Mouse (Mus musculus) mature B cell (primary cell): Measurements from ENCODE around the gene Rsl24d1.
"Not testable (repeated sequence)": the region's sequence is repeated elsewhere in the genome, so short reads cannot be mapped to it uniquely, and the experiment has no call there.

Experiments used
- in situ Hi-C: fragments of 300-500 bp; cut with MboI; formaldehyde crosslinking; loops from 2 replicates; pipeline ENCODE4 v1.14.3; 2019

The Rsl24d1 gene

DNA sequence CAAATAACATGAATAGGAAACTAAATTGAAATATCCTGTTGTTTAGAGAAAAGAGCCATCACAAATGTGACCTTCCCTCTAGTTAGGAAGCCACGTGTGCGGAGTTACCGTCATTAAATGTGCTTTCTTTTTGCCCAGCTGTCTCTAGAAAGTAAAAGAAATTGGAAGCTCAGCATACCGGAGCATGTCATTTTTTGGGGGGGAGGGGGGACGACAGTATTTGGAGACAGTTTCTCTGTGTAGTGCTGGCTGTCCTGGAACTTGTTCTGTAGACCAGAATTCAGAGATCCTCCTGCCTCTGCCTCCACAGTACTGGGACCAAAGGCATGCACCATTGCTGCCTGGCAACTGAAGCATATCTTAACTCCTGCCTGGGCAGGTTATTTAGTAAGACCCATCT lies 11.7 kb upstream of the Rsl24d1 start, which contains the start of gene Khdc3:
Gene Khdc3, plus strand, starts transcription at position 301 of the 400 bp plus-strand sequence.
- in situ Hi-C loops: no loop called here

DNA sequence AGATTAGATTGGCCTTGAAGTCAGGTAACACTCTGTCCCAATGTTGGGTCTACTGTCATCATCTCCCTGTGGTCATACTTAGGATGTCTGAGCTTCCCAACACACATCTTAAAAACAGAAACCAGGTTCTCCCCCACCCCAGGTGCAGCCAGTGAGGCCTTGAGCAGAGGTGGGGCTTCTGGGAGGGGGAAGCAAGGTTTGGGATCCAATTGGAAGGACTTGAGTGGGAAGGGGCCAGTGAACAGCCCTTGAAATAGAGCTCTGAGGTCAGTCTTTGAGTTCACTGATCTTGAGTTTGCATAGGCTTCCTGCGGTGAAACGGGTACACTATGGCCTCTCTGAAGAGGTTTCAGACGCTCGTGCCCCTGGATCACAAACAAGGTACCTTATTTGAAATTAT lies 11.0 kb upstream of the Rsl24d1 start, which contains the start of gene Gm20509:
Gene Gm20509, plus strand, starts transcription at position 290 of the 400 bp plus-strand sequence.
- in situ Hi-C loops: no loop called here

DNA sequence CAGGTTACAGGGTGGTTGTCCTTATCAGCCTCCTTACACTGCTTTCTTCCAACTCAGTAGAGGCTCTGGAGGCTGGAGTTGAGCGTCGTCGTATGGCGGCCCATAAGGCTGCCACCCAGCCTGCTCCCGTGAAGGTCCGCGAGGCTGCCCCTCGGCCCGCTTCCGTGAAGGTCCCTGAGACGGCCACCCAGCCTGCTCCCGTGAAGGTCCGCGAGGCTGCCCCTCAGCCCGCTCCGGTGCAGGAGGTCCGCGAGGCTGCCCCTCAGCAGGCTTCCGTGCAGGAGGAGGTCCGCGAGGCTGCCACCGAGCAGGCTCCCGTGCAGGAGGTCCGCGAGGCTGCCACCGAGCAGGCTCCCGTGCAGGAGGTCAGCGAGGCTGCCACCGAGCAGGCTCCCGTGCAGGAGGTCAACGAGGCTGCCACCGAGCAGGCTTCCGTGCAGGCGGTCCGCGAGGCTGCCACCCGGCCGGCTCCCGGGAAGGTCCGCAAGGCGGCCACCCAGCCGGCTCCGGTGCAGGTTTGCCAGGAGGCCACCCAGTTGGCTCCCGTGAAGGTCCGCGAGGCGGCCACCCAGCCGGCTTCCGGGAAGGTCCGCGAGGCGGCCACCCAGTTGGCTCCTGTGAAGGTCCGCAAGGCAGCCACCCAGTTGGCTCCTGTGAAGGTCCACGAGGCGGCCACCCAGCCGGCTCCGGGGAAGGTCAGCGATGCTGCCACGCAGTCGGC lies 9.9 kb upstream of the Rsl24d1 start:
- in situ Hi-C loops: no loop called here

DNA sequence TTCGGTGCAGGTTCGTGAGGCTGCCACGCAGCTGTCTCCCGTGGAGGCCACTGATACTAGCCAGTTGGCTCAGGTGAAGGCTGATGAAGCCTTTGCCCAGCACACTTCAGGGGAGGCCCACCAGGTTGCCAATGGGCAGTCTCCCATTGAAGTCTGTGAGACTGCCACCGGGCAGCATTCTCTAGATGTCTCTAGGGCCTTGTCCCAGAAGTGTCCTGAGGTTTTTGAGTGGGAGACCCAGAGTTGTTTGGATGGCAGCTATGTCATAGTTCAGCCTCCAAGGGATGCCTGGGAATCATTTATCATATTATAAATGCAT lies 9.4 kb upstream of the Rsl24d1 start:
- in situ Hi-C loops: no loop called here

DNA sequence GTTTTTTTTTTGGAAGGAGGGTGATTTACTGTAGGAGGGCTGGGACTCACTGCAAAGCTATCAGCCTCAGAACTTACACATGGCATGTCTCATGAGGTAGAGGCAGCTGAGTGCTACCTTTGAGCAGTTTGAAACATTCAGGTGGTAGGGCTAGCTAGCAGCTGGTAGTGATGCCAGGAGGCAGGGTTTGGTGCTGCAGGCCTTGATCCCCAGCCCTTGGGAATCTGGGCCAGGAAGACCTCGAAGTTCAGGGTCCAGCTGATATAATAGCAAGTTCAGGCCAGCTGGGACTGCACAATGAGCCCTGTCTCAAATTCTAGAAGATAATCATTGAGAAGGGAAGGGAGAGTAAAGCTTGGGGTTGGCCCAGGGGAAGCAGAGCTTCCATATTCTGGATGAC lies 8.1 kb upstream of the Rsl24d1 start:
- in situ Hi-C loops: no loop called here

DNA sequence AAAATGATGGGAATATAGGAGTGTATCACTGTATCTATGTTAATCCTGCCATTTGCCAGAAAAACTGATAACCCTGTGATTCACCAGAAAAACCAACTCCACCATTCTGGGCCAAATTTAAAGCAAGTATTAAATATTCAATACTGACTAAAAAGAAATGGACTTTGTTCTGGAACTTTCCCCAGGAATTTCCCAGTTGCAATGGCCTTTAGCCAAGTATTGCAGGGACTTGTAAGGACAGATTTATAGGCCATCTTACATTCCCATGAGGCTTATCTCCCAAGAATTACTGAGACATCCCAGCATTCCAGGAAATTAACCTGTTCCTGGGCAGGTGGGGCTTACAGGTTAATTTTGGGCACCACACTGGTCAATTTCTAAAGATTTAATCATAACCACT lies 7.5 kb upstream of the Rsl24d1 start:
- in situ Hi-C loops: no loop called here

DNA sequence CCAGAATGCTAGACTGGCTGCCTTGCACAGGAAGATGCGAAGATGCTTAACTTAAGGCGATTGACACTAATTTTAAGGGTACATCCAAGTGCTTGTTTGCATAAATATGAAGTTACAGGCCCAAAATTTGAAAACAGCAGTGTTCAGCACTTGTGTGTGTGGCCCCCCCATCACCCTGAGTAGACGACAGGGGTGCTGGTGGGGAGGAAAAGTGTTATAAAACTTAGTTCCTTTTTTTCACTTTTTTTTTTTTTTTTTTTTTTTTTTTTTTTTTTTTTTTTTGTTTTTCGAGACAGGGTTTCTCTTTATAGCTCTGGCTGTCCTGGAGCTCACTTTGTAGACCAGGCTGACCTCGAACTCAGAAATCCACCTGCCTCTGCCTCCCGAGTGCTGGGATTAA lies 3.5 kb downstream of the Rsl24d1 start:
- in situ Hi-C loops: not testable (repeated sequence)

DNA sequence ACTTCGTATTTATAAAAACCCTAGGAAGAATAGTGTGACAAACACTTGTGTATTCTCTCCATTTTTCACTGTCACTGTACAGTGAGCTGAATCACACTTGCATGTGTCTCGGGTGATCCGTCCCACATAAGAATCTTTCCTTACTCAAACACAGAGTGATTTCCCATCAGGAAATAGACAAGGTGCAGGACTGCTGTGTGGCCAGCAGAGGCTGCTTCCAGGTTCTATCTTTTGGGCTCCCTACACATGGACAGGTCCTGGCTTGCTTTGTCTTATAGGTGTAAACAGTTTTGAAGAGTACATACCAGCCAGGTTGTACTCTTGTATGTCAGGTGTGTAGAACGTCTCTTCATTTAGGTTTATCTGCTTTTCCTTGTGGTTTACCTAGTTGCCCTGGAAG lies 4.8 kb downstream of the Rsl24d1 start:
- in situ Hi-C loops: no loop called here

DNA sequence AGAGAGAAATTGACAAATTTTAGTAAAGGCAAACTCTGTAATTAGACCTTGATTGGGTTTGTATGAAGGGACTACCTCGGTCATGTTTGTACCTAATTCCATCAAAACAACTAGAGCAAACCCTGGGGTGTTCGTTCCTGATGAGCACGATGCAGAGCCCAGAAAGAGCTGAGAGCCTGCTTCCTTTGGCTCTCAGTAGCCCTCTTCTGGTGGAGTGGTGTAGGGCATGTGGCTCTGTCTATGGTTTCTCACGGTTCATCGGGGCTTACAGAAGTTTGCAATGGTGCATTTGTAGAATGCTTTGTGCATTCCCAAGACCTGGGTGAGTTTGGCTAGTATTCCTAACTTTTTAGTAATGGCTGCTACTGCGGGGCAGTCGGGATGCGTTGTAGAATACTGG lies 8.5 kb downstream of the Rsl24d1 start:
- in situ Hi-C loops: no loop called here

DNA sequence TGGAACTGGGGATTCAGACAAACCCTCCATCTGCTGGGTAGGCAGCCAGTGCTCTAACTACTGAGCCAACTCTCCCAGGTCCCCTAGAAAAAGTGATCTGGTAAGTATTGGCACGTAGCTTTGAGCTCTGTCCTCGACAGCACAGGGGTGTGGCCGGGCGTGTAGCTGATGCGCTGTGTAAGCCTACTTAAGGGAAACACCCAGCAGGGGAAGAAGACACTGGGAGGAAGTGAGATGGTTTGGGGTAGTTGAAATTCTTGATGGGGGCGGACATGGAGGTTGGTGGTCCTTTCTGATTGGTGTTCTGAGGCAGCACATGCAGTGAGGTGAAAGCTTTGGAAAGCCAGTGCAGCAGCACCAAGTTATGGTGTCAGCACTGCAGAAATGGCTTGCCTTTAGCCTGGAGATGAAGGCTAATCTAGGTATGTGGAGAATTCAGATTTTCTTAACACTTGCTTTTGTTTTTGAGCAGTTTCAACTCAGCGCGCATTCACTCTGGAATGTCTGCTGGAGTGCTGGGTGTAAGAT lies 11.9 kb downstream of the Rsl24d1 start:
- in situ Hi-C loops: no loop called here

DNA sequence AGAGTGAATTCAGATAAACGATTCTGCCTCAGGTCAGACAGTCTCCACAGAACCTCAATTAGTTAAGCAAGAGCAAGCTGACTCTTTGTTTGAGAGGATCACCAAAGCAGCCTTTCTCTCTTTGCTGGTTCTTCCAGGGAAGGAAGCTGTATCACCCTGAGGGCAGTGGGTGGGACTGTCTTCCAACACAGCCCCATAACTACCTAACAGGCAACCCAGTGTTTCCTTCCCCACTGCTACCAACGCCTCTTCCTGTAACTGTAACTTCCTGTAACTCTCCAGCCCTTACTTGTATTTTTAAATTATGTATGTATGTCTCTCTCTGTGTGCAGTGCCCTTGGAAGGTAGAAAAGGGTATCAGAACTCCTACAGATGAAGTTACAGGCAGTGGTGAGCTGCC lies 14.2 kb downstream of the Rsl24d1 start:
- in situ Hi-C loops: no loop called here

DNA sequence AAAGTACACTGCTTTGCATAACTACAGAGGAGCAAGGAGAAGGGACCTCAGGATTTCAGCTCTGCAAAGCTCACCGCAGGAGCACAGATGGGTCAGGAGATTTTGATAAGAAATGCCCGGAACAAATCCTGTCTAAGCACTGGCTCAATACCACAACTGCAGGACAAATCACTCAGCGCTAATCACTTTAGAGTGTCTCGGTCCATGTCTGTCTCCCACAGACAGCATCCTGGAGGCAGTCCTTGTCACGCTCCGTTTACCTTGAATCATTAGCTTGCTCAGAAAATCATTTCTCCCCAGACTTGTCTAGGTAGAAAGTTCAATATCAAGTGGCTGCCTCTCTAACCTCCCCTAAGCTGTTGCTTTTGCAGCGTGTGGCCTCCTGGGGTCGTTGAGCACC lies 16.6 kb downstream of the Rsl24d1 start:
- in situ Hi-C loops: no loop called here

DNA sequence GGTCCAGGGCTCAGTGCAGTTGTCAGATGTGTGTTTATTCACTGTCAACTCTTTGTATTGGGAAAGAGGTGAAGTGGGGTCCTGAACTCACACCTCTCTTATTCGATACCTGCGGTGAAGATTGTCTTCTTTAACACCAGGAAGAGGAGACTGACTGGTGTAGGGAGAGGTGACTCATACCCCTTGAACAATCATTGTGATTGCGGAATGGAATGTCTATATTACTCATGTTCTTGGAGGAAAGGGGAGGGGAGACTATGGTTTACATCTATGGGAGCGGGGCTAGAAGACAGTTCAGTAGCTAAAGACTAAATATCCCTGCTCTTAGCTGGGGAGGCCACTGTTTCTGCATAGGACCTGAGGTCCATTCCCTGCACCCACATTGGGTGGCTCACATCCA lies 17.3 kb downstream of the Rsl24d1 start:
- in situ Hi-C loops: no loop called here

DNA sequence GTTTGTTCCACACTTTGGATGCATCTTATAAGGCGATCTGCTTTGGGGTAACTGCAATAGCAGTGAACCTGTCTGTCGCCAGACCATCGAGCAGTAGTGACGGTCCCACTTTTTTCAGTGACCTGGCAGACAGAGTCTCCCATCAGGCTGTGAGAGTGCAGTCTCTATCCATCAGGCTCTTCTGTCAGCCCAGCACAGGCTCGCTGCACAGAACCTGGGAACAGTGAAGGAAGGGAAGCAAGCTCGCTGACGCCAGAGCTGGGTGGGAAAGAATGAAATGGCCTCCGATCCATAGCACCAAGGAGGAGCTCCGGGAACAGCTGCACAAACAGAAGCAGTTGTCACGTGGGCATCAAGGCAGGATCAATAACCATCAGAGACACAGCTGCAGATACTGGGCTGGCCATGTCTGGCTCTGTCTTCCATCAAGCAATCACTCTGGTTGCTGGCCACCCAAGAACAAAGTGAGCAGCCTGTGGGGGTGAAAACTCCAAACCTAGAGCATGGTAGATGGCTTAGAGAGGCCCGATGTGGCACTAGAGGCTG lies 24.2 kb downstream of the Rsl24d1 start:
- in situ Hi-C loops: no loop called here

DNA sequence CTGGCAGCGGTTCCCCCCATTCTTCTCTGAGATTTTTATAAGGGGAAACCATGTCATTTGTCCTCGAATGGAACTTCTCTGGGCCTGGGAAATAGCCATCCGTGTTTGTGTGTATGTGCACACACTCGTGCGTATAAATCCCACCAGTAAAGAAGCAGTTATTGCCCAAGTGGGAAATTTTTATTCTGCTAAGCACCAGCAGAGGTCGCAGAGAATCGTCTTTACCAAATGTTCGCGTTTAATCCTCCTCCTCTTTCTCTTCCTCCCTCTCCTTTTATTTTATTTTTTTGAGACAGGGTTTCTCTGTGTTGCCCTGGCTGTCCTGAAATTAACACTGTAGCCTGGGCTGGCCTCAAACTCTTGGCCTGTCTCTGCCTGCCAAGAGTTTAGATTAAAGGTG lies 41.1 kb downstream of the Rsl24d1 start:
- in situ Hi-C loops: no loop called here

DNA sequence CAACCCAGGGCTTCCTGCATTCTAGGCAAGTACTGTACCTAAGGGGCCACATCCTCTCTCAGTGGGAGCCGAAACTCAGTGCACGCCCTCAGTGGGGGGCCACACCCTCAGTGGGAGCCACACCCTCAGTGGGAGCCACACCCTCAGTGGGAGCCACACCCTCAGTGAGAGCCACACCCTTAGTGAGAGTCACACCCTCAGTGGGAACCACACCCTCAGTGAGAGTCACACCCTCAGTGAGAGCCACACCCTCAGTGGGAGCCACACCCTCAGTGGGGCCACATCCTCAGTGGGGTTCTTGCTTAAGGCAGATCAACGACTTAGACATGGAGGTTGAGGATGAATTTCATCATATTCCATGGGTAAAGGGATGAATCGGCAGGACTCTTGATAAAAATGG lies 44.7 kb downstream of the Rsl24d1 start:
- in situ Hi-C loops: no loop called here

DNA sequence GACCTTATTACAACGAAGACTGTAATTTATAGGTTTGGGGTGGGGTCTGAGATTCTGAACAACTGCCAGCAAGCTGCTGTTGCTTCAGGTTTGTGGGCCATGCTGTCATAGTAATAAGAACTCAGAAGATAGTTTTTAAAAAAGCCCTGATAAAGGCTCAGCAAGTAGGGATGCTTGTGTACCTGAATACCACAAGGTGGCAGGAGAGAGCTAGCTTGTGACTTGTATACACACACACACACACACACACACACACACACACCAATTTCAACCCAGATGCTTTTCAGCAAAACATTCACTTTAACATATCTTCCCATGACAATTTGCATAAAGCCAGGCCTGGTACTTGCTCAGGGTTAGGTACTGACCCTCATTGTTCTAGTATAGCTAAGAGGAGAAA lies 46.0 kb downstream of the Rsl24d1 start:
- in situ Hi-C loops: no loop called here

DNA sequence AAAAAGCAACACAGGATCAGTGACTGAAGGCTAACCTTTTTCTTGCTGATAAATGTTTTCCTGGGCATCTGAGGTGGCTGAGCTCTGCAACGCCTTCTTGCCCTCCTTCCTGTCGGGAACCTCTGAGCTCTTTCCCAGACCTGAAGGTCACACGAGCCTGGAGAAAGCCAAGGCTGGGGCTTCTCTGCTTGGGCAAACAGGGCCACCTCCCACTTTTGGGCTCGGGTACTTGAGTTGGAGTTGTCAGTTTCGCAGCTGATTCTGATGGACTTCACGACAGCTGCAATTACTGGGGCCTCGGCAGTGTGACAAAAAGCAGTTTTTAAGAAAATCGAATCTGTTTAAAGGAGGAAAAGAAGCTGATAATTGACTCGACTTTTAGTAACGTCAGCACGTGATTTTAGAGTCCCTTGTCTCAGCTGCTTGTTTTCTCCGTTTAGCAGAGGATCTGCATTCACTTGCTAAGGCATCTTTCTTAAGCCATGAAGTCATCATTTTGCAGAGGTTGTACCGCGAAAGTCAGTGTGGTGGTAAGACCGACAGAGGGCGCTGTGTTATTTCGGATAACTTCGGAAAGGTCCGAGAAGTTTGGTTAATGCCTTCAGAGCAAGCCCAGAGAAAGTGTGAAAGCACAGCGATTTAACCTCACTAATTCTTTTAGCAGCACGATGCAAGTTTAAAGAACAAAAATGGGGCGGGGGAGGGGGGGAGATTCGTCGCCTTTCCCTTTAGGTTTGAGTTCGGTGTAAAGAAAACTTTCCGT lies 49.5 kb downstream of the Rsl24d1 start:
- in situ Hi-C loops: no loop called here

DNA sequence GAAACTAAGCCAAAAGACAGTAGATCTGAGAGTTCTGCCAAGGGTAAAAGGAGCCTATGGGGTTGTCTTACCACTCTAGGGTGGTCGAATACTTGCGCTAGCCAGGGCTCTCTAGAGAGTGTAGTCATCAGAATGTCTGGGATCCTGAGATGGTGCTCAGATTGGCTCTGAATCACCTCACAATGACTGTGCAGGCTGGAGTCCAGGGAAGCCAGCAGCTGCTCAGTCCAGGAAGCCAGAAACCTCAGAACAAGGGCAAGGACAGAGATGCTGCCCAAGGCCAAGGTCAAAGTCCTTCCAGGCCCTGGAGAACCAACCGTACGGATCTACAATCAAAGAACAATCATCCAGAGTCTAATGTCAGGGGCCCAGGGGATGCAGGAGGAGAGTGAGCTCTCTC lies 52.4 kb downstream of the Rsl24d1 start:
- in situ Hi-C loops: no loop called here
